Mouse (Mus musculus): ENCODE results near the gene Rdh16f2. TPM values are rescaled to one million over a fixed set of nuclear protein-coding genes. Genes with fewer than 3 reads are reported as not detected.
"Not testable (repeated sequence)": the region's sequence is repeated elsewhere in the genome, so short reads cannot be mapped to it uniquely, and the experiment has no call there.

Gene Rdh16f2
- polyA plus RNA-seq, 1 experiment, result not detected

- TF ChIP-seq CTCF (IDR thresholded peaks at IDR 0.05; ENCODE audit: insufficient read depth, low read depth, low read length) (no peak), POLR2A (IDR thresholded peaks at IDR 0.05; ENCODE audit: insufficient read depth, low read depth, low read length) (no peak)
- Histone ChIP-seq H3K4me1 (ENCODE audit: control insufficient read depth, insufficient read depth, low read length) (no peaks in the 10 kb centered on the region), H3K4me3 (ENCODE audit: insufficient read depth, low read depth, low read length) (no peak overlapping the region), H3K27ac (ENCODE audit: insufficient read depth, low read depth, low read length) (no peak overlapping the region)
- 61% methylated on average over 1 of the region's 1 CpGs for WGBS
These were observed 20.3 kb downstream of the Rdh16f2 start for GRCm38 (mm10) chr10:127886551-127886950.

GRCm38 (mm10) chr10:127886971-127887370 lies 20.7 kb downstream of the Rdh16f2 start:
- Histone ChIP-seq H3K27ac (ENCODE audit: insufficient read depth, low read depth, low read length) (no peak overlapping the region), H3K4me1 (ENCODE audit: control insufficient read depth, insufficient read depth, low read length) (no peaks in the 10 kb centered on the region), H3K4me3 (ENCODE audit: insufficient read depth, low read depth, low read length) (no peak overlapping the region)
- 85% methylated on average over 4 of the region's 4 CpGs for WGBS
- TF ChIP-seq POLR2A (IDR thresholded peaks at IDR 0.05; ENCODE audit: insufficient read depth, low read depth, low read length) (no peak), CTCF (IDR thresholded peaks at IDR 0.05; ENCODE audit: insufficient read depth, low read depth, low read length) (no peak)

- Histone ChIP-seq H3K4me1 (ENCODE audit: control insufficient read depth, insufficient read depth, low read length) (no peaks in the 10 kb centered on the region), H3K27ac (ENCODE audit: insufficient read depth, low read depth, low read length) (no peak within 1 kb of the TSS), H3K4me3 (ENCODE audit: insufficient read depth, low read depth, low read length) (no peak within 1 kb of the TSS)
- TF ChIP-seq CTCF (IDR thresholded peaks at IDR 0.05; ENCODE audit: insufficient read depth, low read depth, low read length) (no peak), POLR2A (IDR thresholded peaks at IDR 0.05; ENCODE audit: insufficient read depth, low read depth, low read length) (no peak)
These were observed 22.3 kb downstream of the Rdh16f2 start, which contains the start of gene Rdh7 for GRCm38 (mm10) chr10:127888605-127889004. Rdh7 (minus strand) TSS chr10:127888817.

- H3K4me1 ChIP-seq (ENCODE audit: control insufficient read depth, insufficient read depth, low read length), result no peaks in the 10 kb centered on the region
- TF ChIP-seq POLR2A (IDR thresholded peaks at IDR 0.05; ENCODE audit: insufficient read depth, low read depth, low read length) (no peak), CTCF (IDR thresholded peaks at IDR 0.05; ENCODE audit: insufficient read depth, low read depth, low read length) (no peak)
These were observed 25.2 kb downstream of the Rdh16f2 start for GRCm38 (mm10) chr10:127891481-127891880.

GRCm38 (mm10) chr10:127893163-127894022 lies 27.1 kb downstream of the Rdh16f2 start:
- 70% methylated on average over 5 of the region's 5 CpGs for WGBS
- not testable (repeated sequence) for H3K27ac ChIP-seq (ENCODE audit: insufficient read depth, low read depth, low read length); H3K4me1 ChIP-seq (ENCODE audit: control insufficient read depth, insufficient read depth, low read length); H3K4me3 ChIP-seq (ENCODE audit: insufficient read depth, low read depth, low read length)

More at GRCm38 (mm10) chr10:127891481-127891880, 25.2 kb downstream of the Rdh16f2 start:
- Histone ChIP-seq H3K4me3 (ENCODE audit: insufficient read depth, low read depth, low read length) (no peak overlapping the region), H3K27ac (ENCODE audit: insufficient read depth, low read depth, low read length) (no peak overlapping the region)
- WGBS, result 85% methylated on average over 1 of the region's 1 CpGs

GRCm38 (mm10) chr10:127896705-127897104 lies 30.4 kb downstream of the Rdh16f2 start:
- WGBS, result 72% methylated on average over 5 of the region's 5 CpGs
- no peak overlapping the region for H3K27ac ChIP-seq (ENCODE audit: insufficient read depth, low read depth, low read length)
- no peak overlapping the region for H3K4me3 ChIP-seq (ENCODE audit: insufficient read depth, low read depth, low read length)

GRCm38 (mm10) chr10:127897506-127897905 lies 31.2 kb downstream of the Rdh16f2 start:
- TF ChIP-seq CTCF (IDR thresholded peaks at IDR 0.05; ENCODE audit: insufficient read depth, low read depth, low read length), result no peak
- no peak for TF ChIP-seq POLR2A (IDR thresholded peaks at IDR 0.05; ENCODE audit: insufficient read depth, low read depth, low read length)
- no peak overlapping the region for H3K4me3 ChIP-seq (ENCODE audit: insufficient read depth, low read depth, low read length)
- H3K4me1 ChIP-seq (ENCODE audit: control insufficient read depth, insufficient read depth, low read length), result no peaks in the 10 kb centered on the region
- 91% methylated on average over 3 of the region's 3 CpGs for WGBS
- H3K27ac ChIP-seq (ENCODE audit: insufficient read depth, low read depth, low read length), result no peak overlapping the region

More at GRCm38 (mm10) chr10:127896705-127897104, 30.4 kb downstream of the Rdh16f2 start:
- H3K4me1 ChIP-seq (ENCODE audit: control insufficient read depth, insufficient read depth, low read length), result no peaks in the 10 kb centered on the region
- TF ChIP-seq POLR2A (IDR thresholded peaks at IDR 0.05; ENCODE audit: insufficient read depth, low read depth, low read length), result no peak
- no peak for TF ChIP-seq CTCF (IDR thresholded peaks at IDR 0.05; ENCODE audit: insufficient read depth, low read depth, low read length)

GRCm38 (mm10) chr10:127898218-127898617 lies 31.9 kb downstream of the Rdh16f2 start, which contains the start of gene Sdr9c7:
Sdr9c7 (plus strand) TSS chr10:127898518.
- TF ChIP-seq CTCF (IDR thresholded peaks at IDR 0.05; ENCODE audit: insufficient read depth, low read depth, low read length) (no peak), POLR2A (IDR thresholded peaks at IDR 0.05; ENCODE audit: insufficient read depth, low read depth, low read length) (no peak)
- H3K4me1 ChIP-seq (ENCODE audit: control insufficient read depth, insufficient read depth, low read length), result no peaks in the 10 kb centered on the region
- no peak within 1 kb of the TSS for H3K27ac ChIP-seq (ENCODE audit: insufficient read depth, low read depth, low read length)
- H3K4me3 ChIP-seq (ENCODE audit: insufficient read depth, low read depth, low read length), result no peak within 1 kb of the TSS
- WGBS, result 89% methylated on average over 2 of the region's 2 CpGs

- Histone ChIP-seq H3K4me3 (ENCODE audit: insufficient read depth, low read depth, low read length) (no peak overlapping the region), H3K4me1 (ENCODE audit: control insufficient read depth, insufficient read depth, low read length) (peaks cover under 1% of the 10 kb centered on the region), H3K27ac (ENCODE audit: insufficient read depth, low read depth, low read length) (no peak overlapping the region)
- TF ChIP-seq CTCF (IDR thresholded peaks at IDR 0.05; ENCODE audit: insufficient read depth, low read depth, low read length), result no peak
- 65% methylated on average over 5 of the region's 5 CpGs for WGBS
These were observed 33.5 kb downstream of the Rdh16f2 start for GRCm38 (mm10) chr10:127899783-127900182.
